Mouse (Mus musculus): ENCODE data around the gene Cep104. TPM values are rescaled to one million over a fixed set of nuclear protein-coding genes. Genes with fewer than 3 reads are reported as not detected.

Cep104 gene
- polyA plus RNA-seq, 1 experiment from 2014 or later = 21.5 TPM

DNA sequence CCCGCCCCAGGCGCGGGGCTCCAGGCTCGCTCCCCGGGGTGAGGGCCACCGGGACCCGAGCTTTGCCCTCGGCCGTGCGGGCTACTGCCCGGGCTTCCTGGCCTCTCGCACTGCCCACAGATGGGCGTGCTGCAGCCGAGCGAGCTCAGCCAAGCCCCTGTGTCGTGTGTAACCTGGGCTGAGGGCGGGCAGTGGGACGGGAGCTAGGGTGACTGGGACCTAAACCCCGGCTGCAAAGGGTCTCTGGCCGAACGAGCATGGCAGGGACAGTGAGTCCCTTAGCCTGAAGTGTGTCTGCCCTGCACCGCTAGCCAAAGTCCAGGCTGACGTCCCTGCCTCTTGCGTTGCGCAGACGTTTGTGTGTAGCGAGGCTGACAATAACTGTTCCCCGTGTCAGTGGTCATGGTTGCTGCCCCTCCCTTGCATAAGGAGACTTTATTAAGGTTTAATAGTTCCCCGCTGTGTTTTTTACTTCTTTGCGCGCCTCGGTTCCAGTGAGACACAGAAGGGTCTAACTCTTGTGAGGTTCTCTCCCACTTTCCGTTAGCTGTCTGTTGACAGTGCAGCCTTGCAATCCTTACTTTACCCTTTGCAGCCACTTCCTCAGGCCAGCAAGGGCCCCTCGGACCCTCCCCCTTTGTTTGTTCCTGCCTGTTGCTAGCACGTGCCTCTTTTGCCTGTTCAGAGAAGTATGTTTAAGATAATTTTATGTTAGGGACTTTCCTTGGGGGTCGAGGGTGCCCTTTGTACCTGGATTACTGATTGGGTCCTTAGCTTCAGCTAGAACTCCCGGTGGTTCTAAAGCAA, 17.3 kb upstream of the Cep104 start:
- peak; percentile 66 for DNase-seq (ENCODE audit: low spot score)
- Histone ChIP-seq H3K27me3 (ENCODE audit: low read depth, poor library complexity, severe bottlenecking) (peaks cover 20% of the 10 kb centered on the region), H3K4me3 (peak overlapping the region; percentile 90), H3K4me1 (peaks cover 19% of the 10 kb centered on the region), H3K27ac (replicated peaks) (peak overlapping the region; percentile 94), H3K9me3 (replicated peaks) (no peaks in the 10 kb centered on the region), H3K36me3 (peaks cover 38% of the 10 kb centered on the region)
- WGBS = under 1% methylated on average over 37 of the region's 37 CpGs

DNA sequence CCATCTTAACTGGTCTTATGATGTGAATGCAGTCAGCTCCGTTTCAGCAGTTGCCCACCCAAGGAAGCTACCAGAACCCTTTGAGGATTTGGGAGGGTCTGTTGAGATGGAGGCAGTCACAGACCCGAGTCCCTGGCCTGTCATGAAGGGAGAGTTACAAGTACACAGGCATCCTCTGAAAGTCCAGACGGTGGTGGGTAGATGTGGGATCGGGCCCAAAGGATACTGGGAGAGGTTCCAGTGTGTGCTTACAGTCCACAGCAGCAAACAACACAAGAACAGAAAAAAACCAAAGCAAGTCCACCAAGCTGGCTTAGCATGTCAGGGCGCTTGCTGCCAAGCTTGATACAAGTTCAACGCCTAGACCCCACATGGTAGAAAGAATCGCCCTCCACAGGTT, 12.4 kb upstream of the Cep104 start:
- H3K36me3 ChIP-seq = peaks cover 82% of the 10 kb centered on the region
- 86% methylated on average over 7 of the region's 7 CpGs for WGBS
- no peak for DNase-seq (ENCODE audit: low spot score)

DNA sequence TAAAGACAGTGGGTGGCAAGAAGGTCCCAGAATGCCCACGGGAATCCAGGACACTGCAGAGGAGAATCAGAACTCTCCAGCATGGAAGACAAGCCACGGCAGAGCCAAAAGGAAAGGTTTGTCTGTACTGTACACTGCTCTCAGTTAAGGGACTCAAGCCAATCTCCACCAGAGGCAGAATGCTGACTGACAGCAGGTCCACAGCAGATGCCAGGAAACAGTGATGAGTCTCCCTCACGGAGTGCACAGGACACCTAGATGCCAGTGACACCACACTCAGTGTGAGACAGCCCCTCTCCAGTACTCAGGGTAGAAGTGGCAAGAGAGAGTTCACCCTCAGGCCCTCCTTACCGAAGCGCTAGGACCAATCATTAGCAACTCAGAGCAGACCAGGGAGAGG, 8.3 kb upstream of the Cep104 start:
- Histone ChIP-seq H3K27me3 (ENCODE audit: low read depth, poor library complexity, severe bottlenecking) (no peaks in the 10 kb centered on the region), H3K27ac (replicated peaks) (no peak overlapping the region), H3K9me3 (replicated peaks) (no peaks in the 10 kb centered on the region), H3K4me3 (no peak overlapping the region), H3K4me1 (no peaks in the 10 kb centered on the region), H3K36me3 (peaks cover 86% of the 10 kb centered on the region)
- WGBS = 85% methylated on average over 5 of the region's 5 CpGs
- no peak for DNase-seq (ENCODE audit: low spot score)

More for the DNA sequence above, 12.4 kb upstream of the Cep104 start:
- H3K27ac ChIP-seq (replicated peaks) = no peak overlapping the region
- no peak overlapping the region for H3K4me3 ChIP-seq
- peaks cover 13% of the 10 kb centered on the region for H3K4me1 ChIP-seq
- no peaks in the 10 kb centered on the region for H3K27me3 ChIP-seq (ENCODE audit: low read depth, poor library complexity, severe bottlenecking)
- no peaks in the 10 kb centered on the region for H3K9me3 ChIP-seq (replicated peaks)

DNA sequence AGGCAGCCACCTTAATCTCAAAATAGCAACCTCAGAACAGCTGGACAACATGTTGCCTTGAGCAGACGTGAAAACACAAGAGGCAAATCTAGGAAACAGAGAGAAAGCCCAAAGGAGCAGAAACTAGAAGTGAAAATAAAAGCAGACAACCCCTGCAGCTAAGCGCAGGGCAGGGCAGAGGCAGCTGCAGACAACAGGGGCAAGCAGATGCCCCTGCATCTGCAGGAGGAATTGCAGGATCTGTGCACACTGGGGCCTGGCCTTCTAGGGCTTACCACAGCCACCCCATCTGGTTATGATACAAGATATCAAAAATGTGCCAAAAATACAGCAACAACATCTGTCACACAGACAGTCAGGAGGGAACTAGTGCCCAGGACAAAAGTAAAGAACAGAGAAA, 7.4 kb upstream of the Cep104 start:
- Histone ChIP-seq H3K4me1 (no peaks in the 10 kb centered on the region), H3K36me3 (peaks cover 79% of the 10 kb centered on the region), H3K27me3 (ENCODE audit: low read depth, poor library complexity, severe bottlenecking) (no peaks in the 10 kb centered on the region), H3K27ac (replicated peaks) (no peak overlapping the region), H3K9me3 (replicated peaks) (no peaks in the 10 kb centered on the region), H3K4me3 (no peak overlapping the region)
- no peak for DNase-seq (ENCODE audit: low spot score)
- 90% methylated on average over 2 of the region's 2 CpGs for WGBS

DNA sequence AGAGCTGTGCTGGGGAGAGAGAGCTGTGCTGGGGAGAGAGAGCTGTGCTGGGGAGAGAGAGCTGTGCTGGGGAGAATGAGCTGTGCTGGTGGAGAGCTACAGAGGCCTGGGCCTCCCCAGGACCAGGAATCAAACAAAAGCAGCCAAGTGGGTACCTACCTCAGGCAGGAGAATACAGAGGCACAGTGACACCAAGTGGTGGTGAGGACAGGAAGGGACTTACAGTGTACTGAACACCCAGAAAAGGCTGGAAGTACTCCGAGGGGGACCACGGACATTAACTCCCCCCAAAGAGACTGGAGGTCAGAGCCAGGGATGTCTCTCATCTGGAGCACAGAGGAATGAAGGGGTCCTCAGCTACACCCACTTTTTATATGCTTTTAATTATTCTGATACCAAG, 6.9 kb upstream of the Cep104 start:
- DNase-seq (ENCODE audit: low spot score) = no peak

DNA sequence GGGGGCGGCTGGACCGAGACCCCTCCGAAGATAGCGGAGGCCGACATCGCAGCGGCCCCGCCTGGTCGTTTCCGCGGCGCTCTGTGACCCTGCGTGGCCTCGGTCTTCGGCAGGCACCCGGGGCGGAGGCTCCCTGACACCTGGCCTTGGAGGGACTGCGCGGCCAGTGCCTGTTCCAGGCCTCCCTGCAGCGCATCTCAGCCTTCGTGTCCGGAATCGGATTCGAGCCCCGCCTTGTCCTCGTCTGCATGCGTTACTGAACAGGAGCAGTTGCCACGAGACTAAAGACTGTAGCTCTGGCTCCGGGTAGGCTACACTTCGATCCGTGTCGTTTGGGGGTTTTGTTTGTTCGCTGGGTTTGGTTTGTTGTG, 283 bp downstream of the Cep104 start:
- Histone ChIP-seq H3K9me3 (replicated peaks) (no peaks in the 10 kb centered on the region), H3K4me3 (peak overlapping the region; percentile 85), H3K4me1 (peaks cover 29% of the 10 kb centered on the region), H3K27me3 (ENCODE audit: low read depth, poor library complexity, severe bottlenecking) (no peaks in the 10 kb centered on the region), H3K27ac (replicated peaks) (peak overlapping the region; percentile 92), H3K36me3 (peaks cover 31% of the 10 kb centered on the region)
- under 1% methylated on average over 33 of the region's 33 CpGs for WGBS
- no peak for DNase-seq (ENCODE audit: low spot score)

More for the DNA sequence above, 6.9 kb upstream of the Cep104 start:
- Histone ChIP-seq H3K4me1 (no peaks in the 10 kb centered on the region), H3K36me3 (peaks cover 73% of the 10 kb centered on the region), H3K9me3 (replicated peaks) (no peaks in the 10 kb centered on the region), H3K27ac (replicated peaks) (no peak overlapping the region), H3K27me3 (ENCODE audit: low read depth, poor library complexity, severe bottlenecking) (no peaks in the 10 kb centered on the region), H3K4me3 (no peak overlapping the region)
- 90% methylated on average over 2 of the region's 2 CpGs for WGBS

DNA sequence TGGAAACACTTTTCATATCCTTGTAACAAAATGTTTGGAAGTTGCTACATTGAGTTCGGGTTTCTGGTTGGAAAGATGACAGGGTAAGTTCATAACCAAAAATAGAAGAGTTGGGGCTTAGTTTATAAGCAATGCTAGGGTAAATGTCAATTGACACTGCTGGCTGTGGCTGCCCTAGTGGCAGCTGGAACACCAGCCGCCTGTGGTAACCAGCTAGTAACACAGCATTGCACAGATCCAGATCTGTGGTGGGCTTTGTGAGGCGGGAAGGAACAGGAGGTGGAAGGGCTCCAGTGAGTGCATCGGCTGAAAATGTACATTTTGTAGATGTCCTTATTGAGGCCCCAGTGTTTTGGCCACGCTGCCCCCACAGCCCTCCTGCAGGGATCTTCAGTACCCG, 774 bp downstream of the Cep104 start:
- Histone ChIP-seq H3K9me3 (replicated peaks) (no peaks in the 10 kb centered on the region), H3K27ac (replicated peaks) (peak overlapping the region; percentile 92; the same call in 1 of the 2 replicates), H3K4me3 (peak overlapping the region; percentile 85), H3K4me1 (peaks cover 29% of the 10 kb centered on the region), H3K36me3 (peaks cover 31% of the 10 kb centered on the region), H3K27me3 (ENCODE audit: low read depth, poor library complexity, severe bottlenecking) (no peaks in the 10 kb centered on the region)
- WGBS = 43% methylated on average over 6 of the region's 6 CpGs
- no peak for DNase-seq (ENCODE audit: low spot score)

DNA sequence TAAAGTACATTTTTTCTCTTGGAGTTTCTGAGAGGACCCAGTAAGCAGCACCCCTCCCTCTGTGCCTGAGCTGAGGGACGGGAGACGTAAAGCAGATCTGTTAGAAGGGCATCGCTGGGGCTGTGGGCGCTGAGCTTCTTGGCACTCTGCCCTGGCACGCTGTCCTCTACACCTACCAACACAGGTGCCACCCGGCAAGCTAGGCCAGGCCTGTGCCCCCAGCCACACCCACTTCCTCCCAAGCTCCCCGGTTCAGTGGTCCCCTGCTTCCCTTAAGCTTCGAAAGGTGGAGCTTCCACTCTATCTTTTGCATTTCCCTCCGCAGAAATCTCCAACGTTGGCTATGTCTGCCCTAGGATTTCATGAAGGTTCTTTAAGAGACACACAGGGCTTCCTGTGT, 4.2 kb downstream of the Cep104 start:
- DNase-seq (ENCODE audit: low spot score) = no peak
- H3K27ac ChIP-seq (replicated peaks) = no peak overlapping the region
- no peaks in the 10 kb centered on the region for H3K27me3 ChIP-seq (ENCODE audit: low read depth, poor library complexity, severe bottlenecking)
- WGBS = 95% methylated on average over 10 of the region's 10 CpGs
- peaks cover 18% of the 10 kb centered on the region for H3K4me1 ChIP-seq
- no peaks in the 10 kb centered on the region for H3K9me3 ChIP-seq (replicated peaks)
- H3K4me3 ChIP-seq = no peak overlapping the region
- H3K36me3 ChIP-seq = peaks cover 56% of the 10 kb centered on the region

DNA sequence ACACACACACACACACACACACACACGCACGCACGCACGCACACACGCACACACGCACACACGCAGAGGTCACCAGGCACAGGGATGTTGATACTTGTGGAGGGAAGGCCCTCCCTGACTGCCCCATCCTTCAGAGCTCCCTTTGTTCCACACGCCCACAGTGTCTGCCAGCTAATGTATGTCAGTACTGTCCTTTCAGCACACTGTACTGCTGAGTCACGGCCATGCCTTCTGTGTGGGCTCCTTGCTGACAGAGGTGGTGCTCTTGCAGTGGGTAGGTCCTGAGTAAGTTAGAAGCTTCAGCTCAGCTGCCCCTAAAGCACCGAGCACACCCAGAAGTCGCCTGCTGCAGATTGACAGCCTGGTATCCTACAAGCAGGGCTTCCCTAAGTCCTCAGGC, 5.5 kb downstream of the Cep104 start:
- Histone ChIP-seq H3K36me3 (peaks cover 68% of the 10 kb centered on the region), H3K4me1 (peaks cover 15% of the 10 kb centered on the region), H3K9me3 (replicated peaks) (no peaks in the 10 kb centered on the region), H3K27ac (replicated peaks) (no peak overlapping the region), H3K27me3 (ENCODE audit: low read depth, poor library complexity, severe bottlenecking) (no peaks in the 10 kb centered on the region), H3K4me3 (no peak overlapping the region)
- 96% methylated on average over 11 of the region's 11 CpGs for WGBS
- no peak for DNase-seq (ENCODE audit: low spot score)

DNA sequence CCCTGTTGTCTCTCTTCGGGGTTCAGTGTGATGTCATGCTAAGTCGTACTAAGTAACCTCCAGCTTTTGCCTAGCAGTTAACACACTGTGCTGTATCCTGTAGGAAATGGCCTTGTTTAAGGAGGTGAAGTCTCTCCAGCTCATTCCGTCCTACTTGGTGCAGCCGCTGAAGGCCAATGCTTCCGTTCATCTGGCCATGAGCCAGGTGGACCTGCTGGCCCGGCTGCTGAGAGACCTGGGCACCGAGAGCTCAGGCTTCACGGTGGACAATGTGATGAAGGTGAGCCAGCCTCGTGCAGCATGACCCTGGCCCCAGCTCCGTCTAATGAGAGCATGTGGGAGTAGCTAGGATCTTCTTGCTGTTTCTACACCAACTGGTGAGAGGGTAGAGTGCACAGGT, 17.7 kb downstream of the Cep104 start:
- H3K9me3 ChIP-seq (replicated peaks) = no peaks in the 10 kb centered on the region
- no peaks in the 10 kb centered on the region for H3K4me1 ChIP-seq
- H3K36me3 ChIP-seq = peaks cover 100% of the 10 kb centered on the region
- 93% methylated on average over 10 of the region's 10 CpGs for WGBS
- DNase-seq (ENCODE audit: low spot score) = no peak
- no peak overlapping the region for H3K27ac ChIP-seq (replicated peaks)
- no peaks in the 10 kb centered on the region for H3K27me3 ChIP-seq (ENCODE audit: low read depth, poor library complexity, severe bottlenecking)
- H3K4me3 ChIP-seq = no peak overlapping the region

DNA sequence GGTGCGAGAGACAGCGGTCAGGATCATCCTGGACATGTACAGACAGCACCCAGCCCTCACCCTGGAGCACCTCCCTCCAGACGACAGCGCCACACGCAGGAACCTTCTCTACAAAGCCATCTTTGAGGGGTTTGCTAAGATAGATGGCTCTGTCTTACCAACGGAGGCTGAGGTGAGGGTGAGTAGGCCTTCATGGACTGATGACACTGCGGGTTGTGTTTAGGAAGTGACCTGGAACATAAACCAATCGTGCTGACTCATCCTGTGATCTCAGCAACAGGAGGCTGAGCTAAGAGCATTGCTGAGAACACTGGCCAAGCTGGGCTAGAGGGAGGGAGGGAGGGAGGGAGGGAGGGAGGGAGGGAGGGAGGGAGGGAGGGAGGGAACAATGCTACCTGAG, 18.5 kb downstream of the Cep104 start:
- no peaks in the 10 kb centered on the region for H3K27me3 ChIP-seq (ENCODE audit: low read depth, poor library complexity, severe bottlenecking)
- WGBS = 86% methylated on average over 8 of the region's 8 CpGs

DNA sequence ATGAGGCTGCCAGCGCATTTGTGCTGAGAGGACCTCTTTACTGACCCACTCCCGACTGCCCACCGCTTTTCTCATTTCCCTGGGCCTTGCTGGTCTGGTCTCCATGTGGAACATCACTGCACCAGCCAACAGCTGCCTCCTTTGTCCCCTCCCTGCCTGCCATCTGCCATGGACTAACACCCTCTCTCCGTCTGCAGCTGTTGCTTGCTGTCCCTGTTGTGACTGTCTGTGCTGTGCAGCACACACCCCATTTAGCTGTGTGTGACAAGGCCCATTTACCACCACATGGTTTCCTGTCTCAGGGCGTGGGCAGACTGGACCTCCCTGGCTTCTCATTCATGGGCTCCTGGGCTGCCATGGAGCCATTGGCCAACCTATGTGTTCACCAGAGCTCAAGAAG, 30.5 kb downstream of the Cep104 start:
- WGBS = 84% methylated on average over 5 of the region's 5 CpGs
- DNase-seq (ENCODE audit: low spot score) = no peak
- no peaks in the 10 kb centered on the region for H3K27me3 ChIP-seq (ENCODE audit: low read depth, poor library complexity, severe bottlenecking)
- H3K4me1 ChIP-seq = no peaks in the 10 kb centered on the region
- H3K27ac ChIP-seq (replicated peaks) = 0 out of 2 replicates have a peak overlapping the region, but pooled peaks have one; percentile 13
- H3K4me3 ChIP-seq = no peak overlapping the region
- no peaks in the 10 kb centered on the region for H3K9me3 ChIP-seq (replicated peaks)
- H3K36me3 ChIP-seq = peaks cover 58% of the 10 kb centered on the region

More for the DNA sequence above, 18.5 kb downstream of the Cep104 start:
- no peaks in the 10 kb centered on the region for H3K4me1 ChIP-seq
- DNase-seq (ENCODE audit: low spot score) = no peak
- no peaks in the 10 kb centered on the region for H3K9me3 ChIP-seq (replicated peaks)
- H3K36me3 ChIP-seq = peaks cover 100% of the 10 kb centered on the region
- no peak overlapping the region for H3K27ac ChIP-seq (replicated peaks)
- no peak overlapping the region for H3K4me3 ChIP-seq

DNA sequence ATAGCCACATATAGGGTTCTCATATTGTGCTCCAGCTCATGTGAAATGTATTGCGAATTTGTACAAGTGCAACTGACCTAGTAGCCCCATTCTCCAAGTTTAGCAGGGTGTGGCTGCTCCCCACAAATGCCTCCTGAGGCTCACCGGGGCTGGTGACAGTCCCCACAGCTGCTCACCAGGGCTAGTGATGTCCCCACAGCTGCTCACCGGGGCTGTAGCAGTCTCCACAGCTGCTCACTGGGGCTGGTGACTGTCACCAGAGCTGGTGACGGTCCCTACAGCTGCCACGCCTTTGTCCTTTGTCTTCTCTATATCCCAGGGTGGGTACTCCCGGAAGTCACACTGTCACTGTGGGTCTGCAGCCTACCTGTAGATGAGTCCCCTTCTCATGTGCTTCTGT, 31.3 kb downstream of the Cep104 start:
- Histone ChIP-seq H3K27ac (replicated peaks) (no peak overlapping the region), H3K4me1 (peaks cover 6% of the 10 kb centered on the region), H3K27me3 (ENCODE audit: low read depth, poor library complexity, severe bottlenecking) (no peaks in the 10 kb centered on the region), H3K36me3 (peaks cover 58% of the 10 kb centered on the region), H3K4me3 (no peak overlapping the region), H3K9me3 (replicated peaks) (no peaks in the 10 kb centered on the region)
- 95% methylated on average over 6 of the region's 6 CpGs for WGBS
- DNase-seq (ENCODE audit: low spot score) = no peak
